Mouse (Mus musculus) heart, postnatal 0 days (tissue): ENCODE measurements around the gene Cldn14. TPM values are rescaled to one million over a fixed set of nuclear protein-coding genes. Genes with fewer than 3 reads are reported as not detected.

Experiments
- ATAC-seq: fragments of 200-750 bp; cut with Nextera tagmentation; 2 replicates; pipeline ENCODE4 v1.8.0; 2017; ENCODE audit warnings: low read depth, moderate number of reproducible peaks, moderate library complexity; ENCODE audit not compliant: insufficient read depth
- DNase-seq: peaks from one replicate; pipeline ENCODE4 v3.0.0-alpha.2; 2016; ENCODE audit warnings: low spot score
- H3K27ac ChIP-seq: fragments of 300-500 bp; sonication (generic); 2 replicates; pipeline ENCODE4 v1.5.1; 2014; ENCODE audit warnings: low read depth, mild to moderate bottlenecking
- H3K27me3 ChIP-seq: fragments of 300-500 bp; sonication (generic); 2 replicates; pipeline ENCODE4 v1.6.1; 2014; ENCODE audit warnings: low read length, mixed read lengths; ENCODE audit not compliant: control insufficient read depth, insufficient read depth
- H3K36me3 ChIP-seq: fragments of 300-500 bp; sonication (generic); replicated peaks from 2 replicates; pipeline ENCODE4 v1.6.1; 2014; ENCODE audit warnings: low read length, mixed read lengths; ENCODE audit not compliant: control insufficient read depth, insufficient read depth
- H3K4me1 ChIP-seq: fragments of 300-500 bp; sonication (generic); 2 replicates; pipeline ENCODE4 v1.6.1; 2014; ENCODE audit warnings: antibody characterized with exemption; ENCODE audit not compliant: control insufficient read depth, insufficient read depth
- H3K4me2 ChIP-seq: fragments of 300-500 bp; sonication (generic); 2 replicates; pipeline ENCODE4 v1.6.1; 2014; ENCODE audit warnings: low read depth, mild to moderate bottlenecking, low read length, moderate library complexity
- H3K4me3 ChIP-seq: fragments of 300-500 bp; sonication (generic); 2 replicates; pipeline ENCODE4 v1.5.1; 2014; ENCODE audit warnings: low read depth, low read length
- H3K9ac ChIP-seq: fragments of 300-500 bp; sonication (generic); replicated peaks from 2 replicates; pipeline ENCODE4 v1.6.1; 2014; ENCODE audit warnings: low read depth, low read length, mixed read lengths
- H3K9me3 ChIP-seq: fragments of 300-500 bp; sonication (generic); replicated peaks from 2 replicates; pipeline ENCODE4 v1.6.1; 2016; ENCODE audit warnings: low read length; ENCODE audit not compliant: control insufficient read depth
- CTCF ChIP-seq: IDR thresholded peaks from 2 replicates; pipeline ENCODE4 v1.5.1; 2016; ENCODE audit warnings: antibody characterized with exemption, control low read depth, low read depth
- EP300 ChIP-seq: IDR thresholded peaks from 2 replicates; pipeline ENCODE4 v1.6.1; 2016; ENCODE audit warnings: antibody characterized with exemption, low read depth
- WGBS: fragments of 180-500 bp; shearing (Covaris S2); extraction: QIAGEN DNeasy Blood & Tissue Kit; methylation state at CpG from one replicate; pipeline ENCODE4 v1.1.7; 2014; 5-methylcytosine and 5-hydroxymethylcytosine counted together
- polyA plus RNA-seq: library from polyadenylated mRNA; unstranded; fragments of >200 nt; fragmentation: Nextera tagmentation; extraction: Ambion mirVana; gene quantifications from 2 replicates; pipeline ENCODE4 v1.2.1, GENCODE M21; 2015
- total RNA-seq: library from RNA; depleted of rRNA; stranded (reverse); fragments of >200 nt; gene quantifications from 2 replicates; pipeline ENCODE4 v1.2.3, GENCODE M21; 2014; ENCODE audit warnings: low replicate concordance

The Cldn14 gene
- total and polyA plus RNA-seq, 2 experiments from 2014 or later: not detected

DNA sequence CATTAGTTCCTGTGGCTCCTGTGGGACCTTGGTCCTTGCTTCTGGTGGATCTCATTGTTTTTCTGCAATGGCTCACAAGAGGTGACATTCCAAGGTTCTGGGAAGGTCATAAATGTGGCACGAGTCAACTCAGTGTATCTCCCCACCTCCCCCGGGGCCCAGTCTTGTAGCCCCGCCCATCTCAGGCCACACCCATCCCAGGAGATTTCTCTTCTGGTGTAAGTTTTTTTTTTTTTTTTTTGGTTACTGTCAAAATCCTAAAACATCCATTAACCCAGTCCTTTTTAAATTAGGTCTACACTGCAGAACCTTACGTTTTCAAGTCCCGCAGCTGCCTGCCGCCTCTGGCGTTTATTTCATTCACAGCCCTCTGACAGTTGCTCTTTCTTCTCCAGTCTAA, 73.6 kb downstream of the Cldn14 start:
- Histone ChIP-seq H3K9me3 (no peaks in the 10 kb centered on the region), H3K27me3 (peaks cover 43% of the 10 kb centered on the region), H3K36me3 (no peaks in the 10 kb centered on the region), H3K9ac (no peak overlapping the region), H3K4me3 (no peak overlapping the region), H3K4me2 (peak overlapping the region; percentile 38; the same call in 1 of the 2 replicates), H3K4me1 (no peaks in the 10 kb centered on the region), H3K27ac (no peak overlapping the region)
- DNase-seq (no peak), ATAC-seq (no peak)
- TF ChIP-seq CTCF (no peak), EP300 (no peak)
- WGBS: 29% methylated on average over 7 of the region's 7 CpGs

- Histone ChIP-seq H3K27ac (no peak overlapping the region), H3K4me1 (no peaks in the 10 kb centered on the region), H3K9ac (no peak overlapping the region), H3K9me3 (no peaks in the 10 kb centered on the region), H3K36me3 (no peaks in the 10 kb centered on the region), H3K4me3 (no peak overlapping the region), H3K27me3 (peaks cover 43% of the 10 kb centered on the region), H3K4me2 (peak overlapping the region; percentile 38; the same call in 1 of the 2 replicates)
- DNase-seq (no peak), ATAC-seq (no peak)
- WGBS: 19% methylated on average over 13 of the region's 13 CpGs
- TF ChIP-seq CTCF (no peak), EP300 (no peak)
Observed at GRCm38 (mm10) chr16:93934588-93934987, 74.0 kb downstream of the Cldn14 start.

DNA sequence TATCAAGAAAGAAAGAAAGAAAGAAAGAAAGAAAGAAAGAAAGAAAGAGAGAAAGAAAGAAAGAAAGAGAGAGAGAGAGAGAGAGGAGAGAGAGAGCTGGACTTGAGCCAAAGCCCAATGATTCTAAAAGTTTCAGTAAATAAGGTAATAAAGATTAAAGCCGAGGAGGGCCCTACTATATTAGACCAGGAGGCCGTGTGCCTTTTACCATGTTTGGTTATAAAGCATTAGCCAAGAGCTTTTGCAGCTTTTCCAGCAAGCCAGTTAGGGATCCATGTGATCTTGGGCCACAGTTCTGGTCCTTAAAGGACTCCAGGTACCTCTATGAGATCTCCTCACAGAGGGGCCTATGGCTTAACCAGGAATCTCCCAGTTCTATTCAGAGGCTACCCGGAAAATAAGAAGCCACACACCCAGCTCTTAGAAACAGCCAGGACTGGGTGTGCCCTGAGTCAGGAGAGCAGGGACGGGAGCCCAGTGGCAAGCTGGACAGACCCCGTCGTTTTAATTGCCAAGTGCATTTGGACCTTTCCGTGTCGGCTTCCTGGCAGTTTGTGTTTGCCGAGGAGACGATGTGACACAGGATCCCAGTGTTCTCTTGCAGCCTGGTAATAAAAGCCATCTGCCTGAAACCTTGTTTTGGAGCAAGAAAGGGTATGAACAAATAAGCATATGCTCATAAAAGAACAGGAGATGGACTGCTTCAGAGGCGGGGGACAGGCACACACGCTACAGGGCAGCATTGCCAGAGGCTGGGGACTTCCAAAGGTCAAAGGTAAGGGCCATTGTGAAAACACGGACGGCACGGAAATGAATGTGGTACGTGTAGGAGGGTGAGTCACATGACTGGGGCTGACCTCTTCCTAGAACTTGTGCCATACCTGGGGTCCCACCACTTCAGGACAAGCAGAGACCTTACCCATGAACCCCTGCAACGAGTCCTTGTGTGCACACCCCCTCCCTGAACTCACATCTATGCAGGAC, 76.2 kb downstream of the Cldn14 start:
- H3K27me3 ChIP-seq: peaks cover 37% of the 10 kb centered on the region
- H3K9me3 ChIP-seq: no peaks in the 10 kb centered on the region
- H3K4me1 ChIP-seq: no peaks in the 10 kb centered on the region
- no peak overlapping the region for H3K27ac ChIP-seq
- TF ChIP-seq CTCF (no peak), EP300 (no peak)
- H3K9ac ChIP-seq: no peak overlapping the region
- 72% methylated on average over 17 of the region's 17 CpGs for WGBS
- DNase-seq (no peak), ATAC-seq (no peak)
- H3K36me3 ChIP-seq: no peaks in the 10 kb centered on the region
- H3K4me3 ChIP-seq: no peak overlapping the region
- no peak overlapping the region for H3K4me2 ChIP-seq

- Histone ChIP-seq H3K27ac (no peak overlapping the region), H3K4me2 (no peak overlapping the region)
Observed at GRCm38 (mm10) chr16:93929370-93930032, 79.1 kb downstream of the Cldn14 start.

GRCm38 (mm10) chr16:93925684-93926247, 82.9 kb downstream of the Cldn14 start:
- Histone ChIP-seq H3K4me1 (no peaks in the 10 kb centered on the region; the same call in 1 of the 2 replicates), H3K4me2 (no peak overlapping the region), H3K27me3 (no peaks in the 10 kb centered on the region), H3K27ac (no peak overlapping the region), H3K9ac (no peak overlapping the region), H3K4me3 (no peak overlapping the region), H3K36me3 (no peaks in the 10 kb centered on the region), H3K9me3 (no peaks in the 10 kb centered on the region)
- WGBS: 79% methylated on average over 8 of the region's 8 CpGs
- DNase-seq (no peak), ATAC-seq (no peak)
- no peak for TF ChIP-seq CTCF
- no peak for TF ChIP-seq EP300

More at GRCm38 (mm10) chr16:93929370-93930032, 79.1 kb downstream of the Cldn14 start:
- WGBS: 79% methylated on average over 17 of the region's 17 CpGs
- H3K9ac ChIP-seq: no peak overlapping the region
- H3K36me3 ChIP-seq: no peaks in the 10 kb centered on the region
- no peaks in the 10 kb centered on the region for H3K9me3 ChIP-seq
- H3K4me3 ChIP-seq: no peak overlapping the region
- no peak for DNase-seq
- no peak for ATAC-seq
- TF ChIP-seq EP300 (no peak), CTCF (no peak)
- peaks cover 8% of the 10 kb centered on the region; the same call in 1 of the 2 replicates for H3K27me3 ChIP-seq
- no peaks in the 10 kb centered on the region for H3K4me1 ChIP-seq
